Mouse (Mus musculus): ENCODE results near the gene Dnali1. TPM values are rescaled to one million over a fixed set of nuclear protein-coding genes. Genes with fewer than 3 reads are reported as not detected.

Gene Dnali1
- polyA plus RNA-seq, 1 experiment from 2014 or later: 0.79 TPM

- Histone ChIP-seq H3K4me1 (no peaks in the 10 kb centered on the region), H3K4me3 (replicated peaks) (no peak overlapping the region), H3K27ac (replicated peaks) (no peak overlapping the region), H3K9me3 (replicated peaks) (no peaks in the 10 kb centered on the region), H3K27me3 (replicated peaks) (no peaks in the 10 kb centered on the region), H3K4me2 (no peak overlapping the region), H3K36me3 (peaks cover 27% of the 10 kb centered on the region), H3K9ac (replicated peaks) (no peak overlapping the region)
- 91% methylated on average over 2 of the region's 2 CpGs for WGBS
- ATAC-seq (ENCODE audit: low FRiP score): no peak
These were observed 13.2 kb upstream of the Dnali1 start for GRCm38 (mm10) chr4:125078698-125079097.

- 91% methylated on average over 2 of the region's 2 CpGs for WGBS
- Histone ChIP-seq H3K27me3 (replicated peaks) (no peaks in the 10 kb centered on the region), H3K27ac (replicated peaks) (no peak overlapping the region), H3K9ac (replicated peaks) (no peak overlapping the region), H3K4me3 (replicated peaks) (no peak overlapping the region), H3K4me2 (no peak overlapping the region), H3K36me3 (peaks cover 37% of the 10 kb centered on the region), H3K9me3 (replicated peaks) (no peaks in the 10 kb centered on the region), H3K4me1 (no peaks in the 10 kb centered on the region)
- ATAC-seq (ENCODE audit: low FRiP score): no peak
These were observed 12.2 kb upstream of the Dnali1 start for GRCm38 (mm10) chr4:125077700-125078099.

GRCm38 (mm10) chr4:125066490-125067370 lies 1.2 kb upstream of the Dnali1 start, which contains the start of gene Snip1:
Gene Snip1 (plus strand): TSS chr4:125066672.
- Histone ChIP-seq H3K4me2 (peak within 1 kb of the TSS; percentile 92), H3K27ac (replicated peaks) (peak within 1 kb of the TSS; percentile 66), H3K9ac (replicated peaks) (peak within 1 kb of the TSS; percentile 82), H3K36me3 (peaks cover 30% of the 10 kb centered on the region), H3K27me3 (replicated peaks) (no peaks in the 10 kb centered on the region), H3K4me1 (peaks cover 25% of the 10 kb centered on the region), H3K4me3 (replicated peaks) (peak within 1 kb of the TSS; percentile 86), H3K9me3 (replicated peaks) (no peaks in the 10 kb centered on the region)
- peak; percentile 91 for ATAC-seq (ENCODE audit: low FRiP score)
- 1% methylated on average over 76 of the region's 78 CpGs for WGBS

- Histone ChIP-seq H3K4me1 (peaks cover 24% of the 10 kb centered on the region), H3K9me3 (replicated peaks) (no peaks in the 10 kb centered on the region), H3K27me3 (replicated peaks) (no peaks in the 10 kb centered on the region), H3K4me2 (no peak overlapping the region), H3K9ac (replicated peaks) (no peak overlapping the region), H3K36me3 (peaks cover 1% of the 10 kb centered on the region), H3K4me3 (replicated peaks) (no peak overlapping the region), H3K27ac (replicated peaks) (no peak overlapping the region)
- 80% methylated on average over 8 of the region's 8 CpGs for WGBS
- ATAC-seq (ENCODE audit: low FRiP score): no peak
These were observed 1.7 kb downstream of the Dnali1 start for GRCm38 (mm10) chr4:125063829-125064228.

GRCm38 (mm10) chr4:125059025-125059424 lies 6.5 kb downstream of the Dnali1 start:
- Histone ChIP-seq H3K4me2 (peak overlapping the region; percentile 52), H3K9ac (replicated peaks) (no peak overlapping the region), H3K27ac (replicated peaks) (no peak overlapping the region), H3K4me1 (peaks cover 5% of the 10 kb centered on the region), H3K36me3 (peaks cover 22% of the 10 kb centered on the region), H3K27me3 (replicated peaks) (no peaks in the 10 kb centered on the region), H3K4me3 (replicated peaks) (peak overlapping the region; percentile 10; the same call in 1 of the 2 replicates), H3K9me3 (replicated peaks) (no peaks in the 10 kb centered on the region)
- 2% methylated on average over 8 of the region's 8 CpGs for WGBS
- peak; percentile 79 for ATAC-seq (ENCODE audit: low FRiP score)

- H3K4me2 ChIP-seq: no peak overlapping the region
- WGBS: 49% methylated on average over 5 of the region's 5 CpGs
- no peak overlapping the region for H3K27ac ChIP-seq (replicated peaks)
- no peak overlapping the region for H3K9ac ChIP-seq (replicated peaks)
- H3K9me3 ChIP-seq (replicated peaks): no peaks in the 10 kb centered on the region
- H3K27me3 ChIP-seq (replicated peaks): no peaks in the 10 kb centered on the region
- peaks cover 32% of the 10 kb centered on the region for H3K36me3 ChIP-seq
- H3K4me1 ChIP-seq: peaks cover 5% of the 10 kb centered on the region
- no peak for ATAC-seq (ENCODE audit: low FRiP score)
- no peak overlapping the region for H3K4me3 ChIP-seq (replicated peaks)
These were observed 7.5 kb downstream of the Dnali1 start for GRCm38 (mm10) chr4:125058033-125058432.

GRCm38 (mm10) chr4:125057273-125057672 lies 8.2 kb downstream of the Dnali1 start:
- no peak for ATAC-seq (ENCODE audit: low FRiP score)
- H3K4me3 ChIP-seq (replicated peaks): no peak overlapping the region
- WGBS: 56% methylated on average over 3 of the region's 3 CpGs
- H3K27me3 ChIP-seq (replicated peaks): no peaks in the 10 kb centered on the region
- H3K9ac ChIP-seq (replicated peaks): no peak overlapping the region
- H3K36me3 ChIP-seq: peaks cover 40% of the 10 kb centered on the region
- H3K9me3 ChIP-seq (replicated peaks): no peaks in the 10 kb centered on the region
- H3K27ac ChIP-seq (replicated peaks): 0 out of 2 replicates have a peak overlapping the region, but pooled peaks have one; percentile 13
- peaks cover 5% of the 10 kb centered on the region for H3K4me1 ChIP-seq
- H3K4me2 ChIP-seq: no peak overlapping the region

GRCm38 (mm10) chr4:125056476-125056875 lies 9.0 kb downstream of the Dnali1 start:
- Histone ChIP-seq H3K4me3 (replicated peaks) (no peak overlapping the region), H3K9me3 (replicated peaks) (no peaks in the 10 kb centered on the region), H3K36me3 (peaks cover 48% of the 10 kb centered on the region), H3K4me2 (no peak overlapping the region), H3K27ac (replicated peaks) (no peak overlapping the region), H3K4me1 (peaks cover 5% of the 10 kb centered on the region), H3K27me3 (replicated peaks) (no peaks in the 10 kb centered on the region), H3K9ac (replicated peaks) (no peak overlapping the region)
- 94% methylated on average over 4 of the region's 4 CpGs for WGBS
- ATAC-seq (ENCODE audit: low FRiP score): no peak

- peaks cover 57% of the 10 kb centered on the region for H3K36me3 ChIP-seq
- 86% methylated on average over 9 of the region's 9 CpGs for WGBS
- H3K27ac ChIP-seq (replicated peaks): no peak overlapping the region
- H3K4me1 ChIP-seq: peaks cover 5% of the 10 kb centered on the region
- no peak overlapping the region for H3K4me3 ChIP-seq (replicated peaks)
- no peak overlapping the region for H3K4me2 ChIP-seq
- H3K9ac ChIP-seq (replicated peaks): no peak overlapping the region
- H3K9me3 ChIP-seq (replicated peaks): no peaks in the 10 kb centered on the region
- no peaks in the 10 kb centered on the region for H3K27me3 ChIP-seq (replicated peaks)
- no peak for ATAC-seq (ENCODE audit: low FRiP score)
These were observed 10.1 kb downstream of the Dnali1 start for GRCm38 (mm10) chr4:125055385-125055784.

- no peak overlapping the region for H3K4me3 ChIP-seq (replicated peaks)
- H3K36me3 ChIP-seq: peaks cover 94% of the 10 kb centered on the region
- no peak overlapping the region for H3K9ac ChIP-seq (replicated peaks)
- 92% methylated on average over 7 of the region's 7 CpGs for WGBS
- no peak for ATAC-seq (ENCODE audit: low FRiP score)
- H3K27me3 ChIP-seq (replicated peaks): no peaks in the 10 kb centered on the region
- H3K4me2 ChIP-seq: no peak overlapping the region
- no peaks in the 10 kb centered on the region for H3K9me3 ChIP-seq (replicated peaks)
- no peaks in the 10 kb centered on the region for H3K4me1 ChIP-seq
- no peak overlapping the region for H3K27ac ChIP-seq (replicated peaks)
These were observed 21.0 kb downstream of the Dnali1 start for GRCm38 (mm10) chr4:125044454-125044853.

GRCm38 (mm10) chr4:125034341-125034740 lies 31.2 kb downstream of the Dnali1 start:
- Histone ChIP-seq H3K36me3 (peaks cover 43% of the 10 kb centered on the region), H3K4me1 (peaks cover 23% of the 10 kb centered on the region), H3K4me3 (replicated peaks) (no peak overlapping the region), H3K9me3 (replicated peaks) (no peaks in the 10 kb centered on the region), H3K27me3 (replicated peaks) (no peaks in the 10 kb centered on the region), H3K27ac (replicated peaks) (no peak overlapping the region), H3K9ac (replicated peaks) (no peak overlapping the region), H3K4me2 (no peak overlapping the region)
- no peak for ATAC-seq (ENCODE audit: low FRiP score)
- 82% methylated on average over 4 of the region's 4 CpGs for WGBS
